Mouse (Mus musculus) embryonic fibroblast, embryonic 13.5 days (primary cell): ENCODE results near the gene 4931429L15Rik.

Experiments used
- CTCF ChIP-seq: IDR thresholded peaks from 2 replicates; pipeline ENCODE4 v1.5.1; 2011; ENCODE audit warnings: mild to moderate bottlenecking, control low read depth, low read length, moderate library complexity, borderline replicate concordance; ENCODE audit not compliant: insufficient read depth
- POLR2A ChIP-seq: IDR thresholded peaks from 2 replicates; pipeline ENCODE4 v1.6.1; 2011; ENCODE audit warnings: low read depth, mild to moderate bottlenecking, control low read depth, low read length, moderate library complexity

GRCm38 (mm10) chr9:46282631-46283436 is 37.0 kb downstream of the 4931429L15Rik start, which contains the start of gene Bud13:
- TF ChIP-seq POLR2A, result peak; percentile 95
- no peak for TF ChIP-seq CTCF
